Mouse (Mus musculus): ENCODE measurements at regions not wholly inside any gene's neighbourhood (a gene's known extent, or its start where the extent isn't known, plus 50 kb on each side); places are given as distances from the start of the nearest gene placed in this dataset.

DNA sequence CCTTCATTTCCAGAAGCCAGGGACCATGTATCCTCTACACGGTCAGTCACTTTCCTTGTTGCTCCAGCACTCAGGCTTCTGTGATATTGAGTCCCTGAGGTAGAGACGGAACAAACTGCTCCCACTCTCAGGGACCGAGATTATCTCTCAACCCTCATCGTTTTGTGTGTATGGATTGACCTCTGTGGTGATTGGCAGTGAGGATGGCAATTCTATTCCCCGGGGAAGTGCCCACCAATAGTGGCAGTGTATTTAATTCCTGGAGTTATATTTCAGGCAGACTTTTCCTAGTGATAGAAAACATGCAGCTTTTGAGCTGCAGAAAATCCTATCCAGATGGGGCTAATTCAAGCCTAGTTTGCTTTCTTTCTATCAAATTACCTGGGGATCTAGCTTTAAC, 157.8 kb upstream of the Krr1 start:
- no peaks in the 10 kb centered on the region for H3K4me1 ChIP-seq (ENCODE audit: control insufficient read depth in 1 of 2, insufficient read depth in 2 of 2, low read length in 2 of 2)
- no peaks in the 10 kb centered on the region for H3K36me3 ChIP-seq (ENCODE audit: control insufficient read depth in 1 of 2, insufficient read depth in 2 of 2, low read length in 2 of 2)
- H3K27me3 ChIP-seq (ENCODE audit: control insufficient read depth in 1 of 2, insufficient read depth in 2 of 2, low read length in 2 of 2) = peaks cover 0 to 2% of the 10 kb centered on the region in 2 experiments; a peak in 1 of 4 replicates
- no peak overlapping the region for H3K27ac ChIP-seq (ENCODE audit: control insufficient read depth, low read depth, low read length)
- no peaks in the 10 kb centered on the region for H3K9me3 ChIP-seq (replicated peaks; ENCODE audit: insufficient read depth, low read length)
- no peak for DNase-seq (ENCODE audit: low read depth, low spot score)
- TF ChIP-seq ZC3H11A (IDR thresholded peaks at IDR 0.05; ENCODE audit: low read depth, low read length) = no peak
- TF ChIP-seq MAFK (IDR thresholded peaks at IDR 0.05; ENCODE audit: borderline replicate concordance, low read depth, low read length) = no peak
- no peak for TF ChIP-seq CHD1 (IDR thresholded peaks at IDR 0.05; ENCODE audit: low read depth, low read length)
- TF ChIP-seq MEF2A (IDR thresholded peaks at IDR 0.05; ENCODE audit: extremely low read depth, insufficient replicate concordance, low read depth, low read length, poor library complexity, severe bottlenecking) = no peak
- TF ChIP-seq POLR2AphosphoS2 (IDR thresholded peaks at IDR 0.05; ENCODE audit: low read length) = no peak
- no peak for TF ChIP-seq UBTF (IDR thresholded peaks at IDR 0.05; ENCODE audit: borderline replicate concordance, insufficient read depth, low read depth, low read length)
- no peak for TF ChIP-seq SMC3 (IDR thresholded peaks at IDR 0.05; ENCODE audit: low read depth, low read length)
- TF ChIP-seq EP300 (IDR thresholded peaks at IDR 0.05; ENCODE audit: low read depth in 1 of 2, low read length in 2 of 2) = no peak
- TF ChIP-seq CTCF (IDR thresholded peaks at IDR 0.05 in 2 of 3, conservative IDR thresholded peaks at IDR 0.05 in 1 of 3; ENCODE audit: control insufficient read depth in 1 of 3, insufficient read depth in 1 of 3, low read depth in 2 of 3, low read length in 3 of 3, poor library complexity in 1 of 3, severe bottlenecking in 1 of 3) = no peak
- TF ChIP-seq SIN3A (IDR thresholded peaks at IDR 0.05; ENCODE audit: low read length) = no peak
- no peak for TF ChIP-seq RAD21 (IDR thresholded peaks at IDR 0.05; ENCODE audit: low read depth, low read length)
- no peak for TF ChIP-seq KAT2A (conservative IDR thresholded peaks at IDR 0.05; ENCODE audit: low read depth, low read length)
- no peak for TF ChIP-seq TAL1 (IDR thresholded peaks at IDR 0.05; ENCODE audit: low read length)
- no peak for TF ChIP-seq USF1 (IDR thresholded peaks at IDR 0.05; ENCODE audit: low read depth, low read length)
- TF ChIP-seq JUND (IDR thresholded peaks at IDR 0.05; ENCODE audit: low read depth, low read length) = no peak
- no peak for TF ChIP-seq MXI1 (IDR thresholded peaks at IDR 0.05; ENCODE audit: low read depth, low read length)
- H3K79me2 ChIP-seq (ENCODE audit: control insufficient read depth, insufficient read depth, low read length, poor library complexity) = no peaks in the 10 kb centered on the region
- no peak overlapping the region for H3K4me3 ChIP-seq (ENCODE audit: control insufficient read depth in 1 of 2, insufficient read depth in 1 of 2, low read depth in 2 of 2, low read length in 2 of 2)
- H3K9ac ChIP-seq (ENCODE audit: control insufficient read depth, low read depth, low read length, poor library complexity, severe bottlenecking) = no peak overlapping the region

- no peak overlapping the region for H3K9ac ChIP-seq (ENCODE audit: control insufficient read depth, low read depth, low read length, poor library complexity, severe bottlenecking)
- no peaks in the 10 kb centered on the region for H3K79me2 ChIP-seq (ENCODE audit: control insufficient read depth, insufficient read depth, low read length, poor library complexity)
- H3K27me3 ChIP-seq (ENCODE audit: control insufficient read depth in 1 of 2, insufficient read depth in 2 of 2, low read length in 2 of 2) = peaks cover 0 to 2% of the 10 kb centered on the region in 2 experiments; a peak in 1 of 4 replicates
- H3K4me1 ChIP-seq (ENCODE audit: control insufficient read depth in 1 of 2, insufficient read depth in 2 of 2, low read length in 2 of 2) = no peaks in the 10 kb centered on the region
- no peak overlapping the region for H3K27ac ChIP-seq (ENCODE audit: control insufficient read depth, low read depth, low read length)
- no peak for TF ChIP-seq JUND (IDR thresholded peaks at IDR 0.05; ENCODE audit: low read depth, low read length)
- no peak for TF ChIP-seq ZNF384 (IDR thresholded peaks at IDR 0.05; ENCODE audit: low read depth, low read length)
- no peak for TF ChIP-seq MYC (IDR thresholded peaks at IDR 0.05; ENCODE audit: low read depth, low read length)
- no peak for TF ChIP-seq EP300 (IDR thresholded peaks at IDR 0.05; ENCODE audit: low read depth in 1 of 2, low read length in 2 of 2)
- TF ChIP-seq USF1 (IDR thresholded peaks at IDR 0.05; ENCODE audit: low read depth, low read length) = no peak
- no peak for TF ChIP-seq E2F4 (IDR thresholded peaks at IDR 0.05; ENCODE audit: borderline replicate concordance, low read depth, low read length)
- no peak for TF ChIP-seq TCF12 (IDR thresholded peaks at IDR 0.05; ENCODE audit: low read depth, low read length)
- TF ChIP-seq NRF1 (IDR thresholded peaks at IDR 0.05; ENCODE audit: insufficient read depth, low read depth, low read length, poor library complexity, severe bottlenecking) = no peak
- no peak for TF ChIP-seq KAT2A (conservative IDR thresholded peaks at IDR 0.05; ENCODE audit: low read depth, low read length)
- TF ChIP-seq MAFK (IDR thresholded peaks at IDR 0.05; ENCODE audit: borderline replicate concordance, low read depth, low read length) = no peak
- no peak for TF ChIP-seq MAZ (IDR thresholded peaks at IDR 0.05; ENCODE audit: low read depth, low read length)
- H3K4me3 ChIP-seq (ENCODE audit: control insufficient read depth in 1 of 2, insufficient read depth in 1 of 2, low read depth in 2 of 2, low read length in 2 of 2) = no peak overlapping the region
- DNase-seq (ENCODE audit: low read depth, low spot score) = no peak
- H3K9me3 ChIP-seq (replicated peaks; ENCODE audit: insufficient read depth, low read length) = no peaks in the 10 kb centered on the region
- no peaks in the 10 kb centered on the region for H3K36me3 ChIP-seq (ENCODE audit: control insufficient read depth in 1 of 2, insufficient read depth in 2 of 2, low read length in 2 of 2)
Observed at GRCm38 (mm10) chr10:111815160-111815559, 157.3 kb upstream of the Krr1 start.

Data from MEL (cell line).